Mouse (Mus musculus) CH12.LX (cell line): Measurements from ENCODE around the gene Zfp3. TPM values are rescaled to one million over a fixed set of nuclear protein-coding genes. Genes with fewer than 3 reads are reported as not detected.
"Not testable (repeated sequence)": the region's sequence is repeated elsewhere in the genome, so short reads cannot be mapped to it uniquely, and the experiment has no call there.

ENCODE experiments used
- DNase-seq: peaks from one replicate; pipeline ENCODE4 v3.0.0-alpha.2; 2013; ENCODE audit errors: extremely low read depth
- H3K27ac ChIP-seq: 2 replicates; pipeline ENCODE4 v1.5.1; 2012; ENCODE audit warnings: low read depth, mild to moderate bottlenecking, control low read depth, moderate library complexity; ENCODE audit not compliant: insufficient read depth
- H3K27me3 ChIP-seq: replicated peaks from 2 replicates; pipeline ENCODE3; 2012; ENCODE audit warnings: inconsistent platforms
- H3K36me3 ChIP-seq, 2 experiments: replicated peaks in 1 of 2; 2 replicates each; pipeline versions ENCODE3 to v1.6.1; 2012; ENCODE audit warnings: inconsistent platforms in 1 of 2, low read length in 1 of 2, mild to moderate bottlenecking in 1 of 2, mixed read lengths in 1 of 2, moderate library complexity in 1 of 2; ENCODE audit not compliant: control insufficient read depth in 1 of 2, insufficient read depth in 1 of 2
- H3K4me1 ChIP-seq, 2 experiments: 2 replicates each; pipeline ENCODE4 v1.6.1; 2012; ENCODE audit warnings: inconsistent platforms in 1 of 2, moderate library complexity in 1 of 2; ENCODE audit not compliant: insufficient read depth in 2 of 2, control insufficient read depth in 1 of 2
- H3K4me2 ChIP-seq: 2 replicates; pipeline ENCODE4 v1.6.1; 2012; ENCODE audit warnings: low read depth, mild to moderate bottlenecking, control low read depth; ENCODE audit not compliant: poor library complexity, insufficient read depth, severe bottlenecking
- H3K4me3 ChIP-seq, 3 experiments: fragments of 150-350 bp in 1 of 3; sonication (generic) in 1 of 3; replicated peaks in 1 of 3; 2 replicates each; pipeline versions ENCODE3 to v1.5.1; 2011 to 2012; ENCODE audit warnings: low read depth in 2 of 3, low read length in 2 of 3, mild to moderate bottlenecking in 2 of 3, moderate library complexity in 2 of 3, control low read depth in 1 of 3, improper control_type of control experiment in 1 of 3, inconsistent platforms in 1 of 3, mixed read lengths in 1 of 3; ENCODE audit not compliant: poor library complexity in 1 of 3
- H3K79me2 ChIP-seq: replicated peaks from 2 replicates; pipeline ENCODE4 v1.6.1; 2012; ENCODE audit warnings: mild to moderate bottlenecking, moderate library complexity; ENCODE audit not compliant: control insufficient read depth, poor library complexity, insufficient read depth, severe bottlenecking; ENCODE audit errors: extremely low read depth
- H3K9ac ChIP-seq: 2 replicates; pipeline ENCODE4 v1.6.1; 2012; ENCODE audit warnings: low read depth, mild to moderate bottlenecking, control low read depth, moderate library complexity; ENCODE audit not compliant: insufficient read depth
- H3K9me3 ChIP-seq: replicated peaks from 2 replicates; pipeline ENCODE3; 2012; ENCODE audit warnings: low read length, inconsistent platforms, mixed read lengths
- BHLHE40 ChIP-seq: IDR thresholded peaks from 2 replicates; pipeline ENCODE4 v1.6.1; 2011; ENCODE audit warnings: mild to moderate bottlenecking, low read depth, low read length, improper control_type of control experiment
- CHD1 ChIP-seq: IDR thresholded peaks from 2 replicates; pipeline ENCODE4 v1.6.1; 2012; ENCODE audit warnings: low read depth, low read length, improper control_type of control experiment, inconsistent platforms
- CHD2 ChIP-seq: IDR thresholded peaks from 2 replicates; pipeline ENCODE4 v1.6.1; 2011; ENCODE audit warnings: low read length, improper control_type of control experiment
- CTCF ChIP-seq, 2 experiments: IDR thresholded peaks in 1 of 2; conservative IDR thresholded peaks in 1 of 2; 2 replicates each; pipeline ENCODE4 v1.5.1; 2011 to 2012; ENCODE audit warnings: low read depth in 2 of 2, low read length in 2 of 2, improper control_type of control experiment in 1 of 2, inconsistent platforms in 1 of 2, mild to moderate bottlenecking in 1 of 2, moderate library complexity in 1 of 2
- E2F4 ChIP-seq: IDR thresholded peaks from 2 replicates; pipeline ENCODE4 v1.6.1; 2011; ENCODE audit warnings: low read depth, low read length, improper control_type of control experiment; ENCODE audit not compliant: insufficient replicate concordance
- EP300 ChIP-seq: IDR thresholded peaks from 2 replicates; pipeline ENCODE4 v1.6.1; 2011; ENCODE audit warnings: low read length, improper control_type of control experiment
- ETS1 ChIP-seq: conservative IDR thresholded peaks from 2 replicates; pipeline ENCODE4 v1.6.1; 2012; ENCODE audit warnings: low read depth, mild to moderate bottlenecking, inconsistent platforms, low read length, improper control_type of control experiment, moderate library complexity
- JUN ChIP-seq: IDR thresholded peaks from 2 replicates; pipeline ENCODE4 v1.6.1; 2011; ENCODE audit warnings: low read depth, mild to moderate bottlenecking, low read length, improper control_type of control experiment, moderate library complexity; ENCODE audit not compliant: insufficient read depth
- JUND ChIP-seq: conservative IDR thresholded peaks from 2 replicates; pipeline ENCODE4 v1.6.1; 2011; ENCODE audit warnings: low read depth, low read length, improper control_type of control experiment
- MEF2A ChIP-seq: IDR thresholded peaks from 2 replicates; pipeline ENCODE4 v1.6.1; 2014; ENCODE audit warnings: low read depth, mild to moderate bottlenecking, inconsistent platforms, low read length, improper control_type of control experiment, borderline replicate concordance
- MXI1 ChIP-seq: IDR thresholded peaks from 2 replicates; pipeline ENCODE4 v1.6.1; 2011; ENCODE audit warnings: mild to moderate bottlenecking, low read depth, low read length, improper control_type of control experiment
- MYC ChIP-seq: IDR thresholded peaks from 2 replicates; pipeline ENCODE4 v1.6.1; 2011; ENCODE audit warnings: low read depth, mild to moderate bottlenecking, improper control_type of control experiment, low read length
- NRF1 ChIP-seq: IDR thresholded peaks from 2 replicates; pipeline ENCODE4 v1.6.1; 2014; ENCODE audit warnings: low read depth, mild to moderate bottlenecking, inconsistent platforms, low read length, improper control_type of control experiment, moderate library complexity
- POLR2AphosphoS2 ChIP-seq: IDR thresholded peaks from 2 replicates; pipeline ENCODE4 v1.6.1; 2011; ENCODE audit warnings: low read depth, low read length, improper control_type of control experiment
- RAD21 ChIP-seq: IDR thresholded peaks from 2 replicates; pipeline ENCODE4 v1.6.1; 2011; ENCODE audit warnings: low read depth, mild to moderate bottlenecking, low read length, improper control_type of control experiment, moderate library complexity
- RCOR1 ChIP-seq: conservative IDR thresholded peaks from 2 replicates; pipeline ENCODE4 v1.6.1; 2012; ENCODE audit warnings: low read depth, mild to moderate bottlenecking, inconsistent platforms, low read length, improper control_type of control experiment
- TBP ChIP-seq: conservative IDR thresholded peaks from 2 replicates; pipeline ENCODE4 v1.6.1; 2011; ENCODE audit warnings: low read depth, low read length, improper control_type of control experiment
- TCF12 ChIP-seq: IDR thresholded peaks from 2 replicates; pipeline ENCODE4 v1.6.1; 2014; ENCODE audit warnings: low read depth, mild to moderate bottlenecking, inconsistent platforms, low read length, improper control_type of control experiment
- ZKSCAN1 ChIP-seq: IDR thresholded peaks from 2 replicates; pipeline ENCODE4 v1.6.1; 2012; ENCODE audit warnings: low read depth, inconsistent platforms, low read length, improper control_type of control experiment, borderline replicate concordance
- ZMIZ1 ChIP-seq: IDR thresholded peaks from 2 replicates; pipeline ENCODE4 v1.6.1; 2012; ENCODE audit warnings: low read depth, mild to moderate bottlenecking, inconsistent platforms, low read length, improper control_type of control experiment
- dilution Hi-C: fragments of 300-500 bp; cut with MboI; formaldehyde crosslinking; loops from 2 replicates; pipeline ENCODE4 v1.14.3; 2020; ENCODE audit warnings: low sequenced_read_pairs; ENCODE audit not compliant: extremely low pct_unique_long_range_greater_than_20kb, extremely low pct_ligation_motif_present
- in situ Hi-C: fragments of 300-500 bp; cut with MboI; formaldehyde crosslinking; loops from 3 replicates; pipeline ENCODE4 v1.14.3; 2019; ENCODE audit warnings: low sequenced_read_pairs, low pct_ligation_motif_present, low pct_unique_long_range_greater_than_20kb, mixed read lengths
- polyA plus RNA-seq: library from polyadenylated mRNA; unstranded; fragments of >175 nt; gene quantifications from 2 replicates; pipeline ENCODE4 v1.2.1, GENCODE M21; 2012; ENCODE audit warnings: low read depth; ENCODE audit not compliant: insufficient read length
- total RNA-seq, 2 experiments: library from RNA; depleted of rRNA; stranded (reverse); fragments of 300-350 nt in 1 of 2; fragments of >200 nt in 1 of 2; gene quantifications; 2 replicates each; pipeline ENCODE4 v1.2.3; 2012 to 2014

The Zfp3 gene
- total and polyA plus RNA-seq, 3 experiments: 1.7 to 3.5 (median 2.0) TPM

DNA sequence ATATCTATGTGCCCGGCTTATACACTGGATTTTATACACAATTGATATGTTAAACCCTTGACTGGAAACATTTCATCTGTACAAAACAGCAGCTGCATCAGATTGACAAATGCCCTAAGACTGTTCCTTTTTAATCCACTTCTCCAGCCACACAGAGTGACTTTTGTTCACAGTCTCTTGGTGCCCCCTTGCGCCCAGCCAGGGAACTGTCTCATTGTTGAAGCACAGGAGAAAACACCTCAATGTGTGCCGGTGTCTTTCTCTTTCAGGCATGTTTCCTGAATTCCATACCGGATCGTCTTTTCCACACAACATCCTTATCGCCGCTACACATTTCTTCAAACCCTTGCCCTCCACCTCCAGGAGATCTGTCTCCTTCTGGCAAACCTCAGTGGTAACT lies 8.4 kb upstream of the Zfp3 start (continued):
- no peak; the same call in 1 of the 2 replicates for TF ChIP-seq TCF12
- no peak for TF ChIP-seq ETS1
- TF ChIP-seq RCOR1: no peak
- no peak for TF ChIP-seq TBP
- 0 out of 2 replicates have a peak, but pooled peaks have one; percentile 5 for TF ChIP-seq BHLHE40
- peak; percentile 18; the same call in 1 of the 2 replicates for TF ChIP-seq MYC
- TF ChIP-seq ZMIZ1: no peak
- no peak for TF ChIP-seq CHD2
- TF ChIP-seq, all 38 proteins: peak for 10

DNA sequence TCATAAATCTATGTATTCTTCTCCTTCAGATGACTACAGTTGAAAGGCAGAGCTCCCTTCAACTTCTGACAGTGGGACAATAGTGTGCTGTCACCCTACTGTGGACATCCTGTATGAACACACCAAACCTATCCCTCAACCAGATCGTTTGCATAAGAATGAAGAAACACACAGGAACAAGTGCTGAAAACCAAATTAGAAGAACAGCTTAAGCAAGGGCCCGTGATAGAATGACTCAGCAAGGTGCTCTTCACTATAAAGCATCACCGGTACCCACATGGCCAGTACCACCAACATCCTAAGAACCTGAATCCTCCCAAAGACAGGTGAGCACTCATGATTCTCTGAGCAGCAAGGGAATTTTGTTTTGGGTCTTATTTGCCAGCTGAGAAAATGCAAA lies 3.6 kb upstream of the Zfp3 start:
- H3K4me3 ChIP-seq, H3K36me3 ChIP-seq, H3K9ac ChIP-seq, H3K9me3 ChIP-seq, H3K27ac ChIP-seq, H3K27me3 ChIP-seq, dilution Hi-C loops, H3K4me2 ChIP-seq, H3K79me2 ChIP-seq: not testable (repeated sequence)
- peak; percentile 57 for DNase-seq
- TF ChIP-seq BHLHE40: peak; percentile 32; the same call in 1 of the 2 replicates
- H3K4me1 ChIP-seq: peaks cover 8 to 36% of the 10 kb centered on the region in 2 experiments
- in situ Hi-C loops: loop anchor here (5.0 to 25.0 kb wide), 2 partner anchors 243 to 523 kb away; partner anchors contain the start of genes 0610010K14Rik, Bcl6b, Gltpd2 and Gm21988

DNA sequence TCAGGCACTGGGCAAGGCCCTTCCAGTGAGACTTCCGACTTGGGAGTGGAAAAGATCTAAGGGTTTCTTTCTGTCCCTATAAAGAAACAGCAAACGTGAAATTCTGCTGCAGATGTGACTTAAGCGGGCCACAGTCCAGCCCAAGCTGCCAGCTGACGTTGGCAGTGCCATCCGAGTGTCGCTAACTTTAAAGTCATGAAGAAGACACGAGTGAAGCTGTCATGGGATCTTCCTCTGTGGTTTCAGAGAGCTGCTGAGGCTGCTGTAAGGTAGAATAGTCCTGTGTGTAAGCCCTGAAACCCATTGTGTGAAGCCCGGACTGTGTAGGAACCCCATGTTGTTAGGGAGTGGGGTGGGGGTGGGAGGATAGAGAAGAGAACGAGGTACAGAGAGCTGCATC lies 1.4 kb upstream of the Zfp3 start:
- no peak for TF ChIP-seq MXI1
- TF ChIP-seq JUND: no peak
- TF ChIP-seq TBP: no peak
- no peak for TF ChIP-seq BHLHE40
- TF ChIP-seq RAD21: no peak
- no peak for TF ChIP-seq CTCF (conservative IDR thresholded peaks at IDR 0.05 in 1 of 2, IDR thresholded peaks at IDR 0.05 in 1 of 2; ENCODE audit: low read depth in 2 of 2, low read length in 2 of 2)
- no peak for TF ChIP-seq ZKSCAN1
- TF ChIP-seq JUN: no peak
- TF ChIP-seq E2F4: no peak
- TF ChIP-seq NRF1: no peak
- no peak for TF ChIP-seq POLR2AphosphoS2
- no peak for TF ChIP-seq CHD1
- no peak for TF ChIP-seq EP300
- no peak for TF ChIP-seq MEF2A
- no peak for TF ChIP-seq MYC
- DNase-seq: no peak
- no peaks in the 10 kb centered on the region for H3K27me3 ChIP-seq
- H3K36me3 ChIP-seq: peaks cover 0 to 4% of the 10 kb centered on the region in 2 experiments
- H3K9me3 ChIP-seq: no peaks in the 10 kb centered on the region
- H3K79me2 ChIP-seq: peaks cover 9% of the 10 kb centered on the region
- dilution Hi-C loops (no loop called here), in situ Hi-C loops (loop anchor here (5.0 to 25.0 kb wide), 2 partner anchors 245 to 525 kb away; partner anchors contain the start of genes 0610010K14Rik, Bcl6b, Gltpd2 and Gm21988)
- no peak overlapping the region for H3K27ac ChIP-seq
- H3K4me3 ChIP-seq: no peak overlapping the region
- H3K4me2 ChIP-seq: no peak overlapping the region
- H3K4me1 ChIP-seq: peaks cover 8 to 50% of the 10 kb centered on the region in 2 experiments
- no peak overlapping the region for H3K9ac ChIP-seq
